In the genomic region with DNA sequence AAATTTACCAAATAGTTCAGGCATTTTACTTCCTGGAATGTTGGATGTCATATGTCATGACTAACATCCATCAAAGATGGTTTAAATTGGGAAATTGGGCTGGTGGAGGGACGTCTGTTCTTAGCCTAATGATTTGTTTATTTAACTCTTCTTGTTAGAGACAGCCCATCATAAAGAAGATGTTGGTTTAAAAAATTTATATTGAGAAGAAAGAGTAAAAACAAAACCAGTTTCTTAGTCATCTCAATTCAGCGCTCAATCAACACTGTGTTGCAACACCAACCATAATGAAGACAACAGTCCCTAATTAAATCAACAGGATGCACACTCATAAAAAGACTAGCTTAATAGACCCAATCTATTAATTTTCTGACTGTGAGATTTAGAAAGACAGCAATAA, we compare ENCODE assay signal across 31 mouse cellular contexts.
"Had no signal": no experiment of that assay in that cellular context is flagged by ENCODE, and none has a peak within 500 bp of the region (broad histone marks: within the 10 kb centered on the region; RNA-seq: fewer than 3 reads in every experiment).

No protein-coding gene starts in this region.

- DNase-seq: left cerebral cortex, postnatal 4 days; liver; liver, embryonic 13.5 days; liver, postnatal 0 days; lung, adult 18-20 months; lung, adult 2 months; lung, embryonic 14.5 days; lung, postnatal 10 days; lung, postnatal 14 days; lung, postnatal 36 days; lung, postnatal 4 days; midbrain, embryonic 14.5 days had no signal

- H3K27me3 ChIP-seq: limb, embryonic 12.5 days; limb, embryonic 13.5 days; limb, embryonic 15.5 days; liver, embryonic 12.5 days; liver, embryonic 13.5 days; liver, embryonic 15.5 days; lung, embryonic 15.5 days; midbrain, embryonic 12.5 days; midbrain, embryonic 13.5 days; midbrain, embryonic 15.5 days had no signal

- H3K9ac ChIP-seq: limb, embryonic 12.5 days; limb, embryonic 13.5 days; limb, embryonic 15.5 days; liver, embryonic 12.5 days; liver, embryonic 13.5 days; liver, embryonic 14.5 days; liver, embryonic 15.5 days; liver, postnatal 0 days; lung, embryonic 14.5 days; lung, embryonic 15.5 days; midbrain, embryonic 12.5 days; midbrain, embryonic 13.5 days; midbrain, embryonic 15.5 days had no signal

- H3K9me3 ChIP-seq: limb, embryonic 10.5 days; limb, embryonic 12.5 days; limb, embryonic 13.5 days; limb, embryonic 15.5 days; liver, embryonic 12.5 days; liver, embryonic 13.5 days; liver, embryonic 15.5 days; lung, embryonic 15.5 days; megakaryocyte, embryonic 14.5 days; midbrain, embryonic 10.5 days; midbrain, embryonic 12.5 days; midbrain, embryonic 13.5 days; midbrain, embryonic 15.5 days had no signal

- H3K4me2 ChIP-seq: limb, embryonic 12.5 days; limb, embryonic 13.5 days; limb, embryonic 15.5 days; liver, embryonic 12.5 days; liver, embryonic 13.5 days; liver, embryonic 15.5 days; lung, embryonic 14.5 days; lung, embryonic 15.5 days; midbrain, embryonic 11.5 days; midbrain, embryonic 12.5 days; midbrain, embryonic 13.5 days; midbrain, embryonic 15.5 days had no signal

- H3K4me1 ChIP-seq: limb, embryonic 10.5 days; limb, embryonic 12.5 days; limb, embryonic 13.5 days; limb, embryonic 15.5 days; liver, embryonic 12.5 days; liver, embryonic 13.5 days; liver, embryonic 15.5 days; lung, embryonic 15.5 days; megakaryocyte, embryonic 14.5 days; midbrain, embryonic 10.5 days; midbrain, embryonic 12.5 days; midbrain, embryonic 13.5 days; midbrain, embryonic 15.5 days had no signal

- ATAC-seq: liver, embryonic 12.5 days; liver, postnatal 0 days; lung, postnatal 0 days; midbrain, embryonic 13.5 days; midbrain, embryonic 15.5 days; midbrain, embryonic 16.5 days had no signal

- H3K27ac ChIP-seq: left cerebral cortex, adult 2 months; limb, embryonic 10.5 days; limb, embryonic 12.5 days; limb, embryonic 13.5 days; limb, embryonic 15.5 days; liver, embryonic 12.5 days; liver, embryonic 13.5 days; liver, embryonic 14.5 days; liver, embryonic 15.5 days; lung, embryonic 15.5 days; macrophage; midbrain, embryonic 10.5 days; midbrain, embryonic 12.5 days; midbrain, embryonic 13.5 days; midbrain, embryonic 15.5 days had no signal

- H3K4me3 ChIP-seq: left cerebral cortex, adult 2 months; limb, embryonic 10.5 days; limb, embryonic 12.5 days; limb, embryonic 13.5 days; limb, embryonic 15.5 days; liver, embryonic 12.5 days; liver, embryonic 13.5 days; liver, embryonic 15.5 days; lung, embryonic 15.5 days; megakaryocyte, embryonic 14.5 days; midbrain, embryonic 10.5 days; midbrain, embryonic 12.5 days; midbrain, embryonic 13.5 days; midbrain, embryonic 15.5 days; myocyte had no signal

- H3K36me3 ChIP-seq: limb, embryonic 10.5 days; limb, embryonic 12.5 days; limb, embryonic 13.5 days; limb, embryonic 15.5 days; liver, embryonic 12.5 days; liver, embryonic 13.5 days; liver, embryonic 15.5 days; lung, embryonic 15.5 days; midbrain, embryonic 10.5 days; midbrain, embryonic 12.5 days; midbrain, embryonic 13.5 days; midbrain, embryonic 15.5 days had no signal
